Mouse (Mus musculus): ENCODE results near the gene Rab17.

DNA sequence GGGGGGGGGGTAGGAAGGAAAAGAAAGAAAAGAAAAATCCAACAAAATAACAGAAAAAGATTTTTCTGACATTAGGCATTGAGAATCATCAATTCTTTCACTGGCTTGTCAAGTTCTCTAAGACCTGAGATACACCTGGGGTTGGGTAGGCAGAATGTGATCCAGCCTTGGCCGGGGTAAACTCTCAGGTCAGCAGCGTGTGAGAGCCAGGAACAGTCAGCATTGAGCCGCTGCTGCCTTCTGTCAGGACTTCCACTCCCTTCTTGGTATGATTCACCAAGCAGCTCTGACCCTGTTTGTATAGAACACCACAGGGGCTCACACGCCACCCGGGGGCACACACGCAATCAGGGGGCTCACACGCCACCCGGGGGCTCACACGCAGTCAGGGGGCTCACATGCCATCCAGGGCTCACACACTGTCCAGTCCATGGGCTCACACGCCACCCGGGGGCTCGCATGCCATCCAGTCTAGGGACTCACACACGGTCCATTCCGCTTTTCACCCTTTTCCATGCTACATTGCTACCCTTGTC lies 38.8 kb upstream of the Rab17 start:
- TF ChIP-seq CTCF (IDR thresholded peaks at IDR 0.05; ENCODE audit: low read depth) = no peak
- no peak for TF ChIP-seq EP300 (IDR thresholded peaks at IDR 0.05; ENCODE audit: low read depth)
